8 mouse cellular contexts compared by ENCODE assay signal in the genomic region with DNA sequence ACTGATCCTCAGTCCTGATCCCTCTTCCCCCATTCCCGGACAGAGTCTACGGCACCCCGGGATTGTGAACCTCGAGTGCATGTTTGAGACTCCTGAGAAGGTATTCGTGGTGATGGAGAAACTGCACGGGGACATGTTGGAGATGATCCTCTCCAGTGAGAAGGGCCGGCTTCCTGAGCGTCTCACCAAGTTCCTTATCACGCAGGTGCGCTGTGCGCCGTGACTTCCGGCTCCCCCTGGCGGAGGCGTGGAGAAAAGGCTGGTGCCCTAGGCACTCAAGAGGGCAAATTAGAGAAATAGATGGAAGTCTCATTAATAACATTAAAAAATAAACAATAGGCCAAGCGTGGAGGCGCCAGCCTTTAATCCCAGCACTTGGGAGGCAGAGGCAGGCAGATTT. TPM values are rescaled to one million over a fixed set of nuclear protein-coding genes. Genes with fewer than 3 reads are reported as not detected.
DNase-seq lines count a peak whose midpoint lies in the region; ATAC-seq and TF ChIP-seq lines count a peak whose summit lies in the region.

No protein-coding gene starts in this region.

- H3K4me1 ChIP-seq in embryonic fibroblast, embryonic 13.5 days (ENCODE audit: control insufficient read depth, insufficient read depth, low read length) = no peaks in the 10 kb centered on the region
- H3K4me1 ChIP-seq in liver, embryonic 11.5 days (replicated peaks; ENCODE audit: control insufficient read depth, insufficient read depth, low read length) = no peaks in the 10 kb centered on the region

- no peaks in the 10 kb centered on the region for H3K9me3 ChIP-seq in liver, embryonic 11.5 days (ENCODE audit: control insufficient read depth, low read length)

- TF ChIP-seq POLR2A in embryonic fibroblast, embryonic 13.5 days (IDR thresholded peaks at IDR 0.05; ENCODE audit: low read depth, low read length) = no peak

- DNase-seq in layer of hippocampus, adult 2 months (ENCODE audit: low spot score in 2 of 2) = no peak
- no peak for DNase-seq in layer of hippocampus, postnatal 10 days (ENCODE audit: low spot score in 2 of 2)
- DNase-seq in ZHBTc4 (ENCODE audit: low read depth, low spot score) = peak; percentile 83
- no peak for DNase-seq in liver, embryonic 11.5 days (ENCODE audit: low spot score)
- peak; percentile 67 for DNase-seq in retina, embryonic 14.5 days (ENCODE audit: low spot score)
- no peak for DNase-seq in frontal cortex, postnatal 25 days (ENCODE audit: low spot score in 2 of 2)
- no peak for DNase-seq in gastrocnemius, postnatal 4 days (ENCODE audit: low spot score in 2 of 2)

- H3K36me3 ChIP-seq in liver, embryonic 11.5 days (ENCODE audit: control insufficient read depth, insufficient read depth, low read length) = peaks cover 24% of the 10 kb centered on the region

- peak; percentile 79 for TF ChIP-seq CTCF in layer of hippocampus, adult 2 months (conservative IDR thresholded peaks at IDR 0.05)
- peak; percentile 78 for TF ChIP-seq CTCF in embryonic fibroblast, embryonic 13.5 days (IDR thresholded peaks at IDR 0.05; ENCODE audit: borderline replicate concordance, insufficient read depth, low read length)

- H3K9ac ChIP-seq in liver, embryonic 11.5 days (ENCODE audit: low read depth, low read length) = no peak overlapping the region

- H3K4me3 ChIP-seq in layer of hippocampus, adult 2 months = no peak overlapping the region
- H3K4me3 ChIP-seq in embryonic fibroblast, embryonic 13.5 days (ENCODE audit: insufficient read depth, low read length) = no peak overlapping the region
- no peak overlapping the region for H3K4me3 ChIP-seq in liver, embryonic 11.5 days (ENCODE audit: low read depth, low read length)

- H3K4me2 ChIP-seq in liver, embryonic 11.5 days = no peak overlapping the region

- H3K27ac ChIP-seq in layer of hippocampus, adult 2 months = no peak overlapping the region
- H3K27ac ChIP-seq in embryonic fibroblast, embryonic 13.5 days (ENCODE audit: insufficient read depth, low read length) = no peak overlapping the region
- no peak overlapping the region for H3K27ac ChIP-seq in liver, embryonic 11.5 days (ENCODE audit: low read depth, low read length)

- 0 out of 2 replicates have a peak, but pooled peaks have one; percentile 19 for ATAC-seq in liver, embryonic 11.5 days (replicated peaks; ENCODE audit: low FRiP score)

- H3K27me3 ChIP-seq in liver, embryonic 11.5 days (replicated peaks; ENCODE audit: control insufficient read depth, insufficient read depth, low read length) = no peaks in the 10 kb centered on the region

- 37% methylated on average over 17 of the region's 17 CpGs for WGBS in liver, embryonic 11.5 days

RNA-seq across cellular contexts. Expression of a gene that starts 15.6 kb away (rescaled TPM):
- 1 to 10 TPM; 6.5 to 7.3 TPM for total RNA-seq in layer of hippocampus, adult 2 months (2021)
- total RNA-seq in layer of hippocampus, postnatal 10 days (2021) = 1 to 10 TPM; 7.5 to 9.9 TPM
- 17.2 and 17.8 TPM in 2 replicates for polyA plus RNA-seq in embryonic fibroblast, embryonic 13.5 days (2011; ENCODE audit: insufficient read length, low read depth, missing spikeins)
- 7.6 and 8.4 TPM in 2 replicates for polyA plus RNA-seq in liver, embryonic 11.5 days (2014; fragmentation: Nextera tagmentation; extraction: Ambion mirVana)
- 10 to 100 TPM; 16.8 to 17.4 TPM for total RNA-seq in gastrocnemius, postnatal 4 days (2021)

RNA-seq across cellular contexts. Expression of a gene that starts 16.8 kb away (rescaled TPM):
- total RNA-seq in layer of hippocampus, adult 2 months (2021) = 100 to 1,000 TPM; 154 to 156 TPM
- 10 to 100 TPM; 95.0 to 96.3 TPM for total RNA-seq in layer of hippocampus, postnatal 10 days (2021)
- 34.8 and 37.3 TPM in 2 replicates for polyA plus RNA-seq in embryonic fibroblast, embryonic 13.5 days (2011; ENCODE audit: insufficient read length, low read depth, missing spikeins)
- 2.5 and 2.6 TPM in 2 replicates for polyA plus RNA-seq in liver, embryonic 11.5 days (2014; fragmentation: Nextera tagmentation; extraction: Ambion mirVana)
- total RNA-seq in gastrocnemius, postnatal 4 days (2021) = 10 to 100 TPM; 17.8 to 19.0 TPM

RNA-seq across cellular contexts. Expression of a gene that starts 33.2 kb away (rescaled TPM):
- 1 to 10 TPM; 1.9 to 4.0 TPM for total RNA-seq in layer of hippocampus, adult 2 months (2021)
- 1 to 10 TPM in 1 of 2 experiments, under 1 TPM in 1; 0.94 to 1.3 TPM for total RNA-seq in layer of hippocampus, postnatal 10 days (2021)
- 24.1 and 24.7 TPM in 2 replicates for polyA plus RNA-seq in embryonic fibroblast, embryonic 13.5 days (2011; ENCODE audit: insufficient read length, low read depth, missing spikeins)
- polyA plus RNA-seq in liver, embryonic 11.5 days (2014; fragmentation: Nextera tagmentation; extraction: Ambion mirVana) = 1.8 and 3.3 TPM in 2 replicates
- 1 to 10 TPM; 2.6 TPM for total RNA-seq in gastrocnemius, postnatal 4 days (2021)

RNA-seq across cellular contexts. Expression of a gene that starts 41.8 kb away (rescaled TPM):
- total RNA-seq in layer of hippocampus, adult 2 months (2021) = 10 to 100 TPM; 46.7 to 49.5 TPM
- 10 to 100 TPM; 42.2 to 45.0 TPM for total RNA-seq in layer of hippocampus, postnatal 10 days (2021)
- 21.0 and 25.2 TPM in 2 replicates for polyA plus RNA-seq in embryonic fibroblast, embryonic 13.5 days (2011; ENCODE audit: insufficient read length, low read depth, missing spikeins)
- 20.3 and 22.9 TPM in 2 replicates for polyA plus RNA-seq in liver, embryonic 11.5 days (2014; fragmentation: Nextera tagmentation; extraction: Ambion mirVana)
- total RNA-seq in gastrocnemius, postnatal 4 days (2021) = 10 to 100 TPM; 22.7 to 22.9 TPM

RNA-seq across cellular contexts. Expression of a gene that starts 42.6 kb away (rescaled TPM):
- total RNA-seq in layer of hippocampus, adult 2 months (2021) = 100 to 1,000 TPM; 286 to 314 TPM
- total RNA-seq in layer of hippocampus, postnatal 10 days (2021) = 100 to 1,000 TPM; 260 to 286 TPM
- polyA plus RNA-seq in embryonic fibroblast, embryonic 13.5 days (2011; ENCODE audit: insufficient read length, low read depth, missing spikeins) = 58.4 and 67.1 TPM in 2 replicates
- polyA plus RNA-seq in liver, embryonic 11.5 days (2014; fragmentation: Nextera tagmentation; extraction: Ambion mirVana) = 74.8 and 80.9 TPM in 2 replicates
- total RNA-seq in gastrocnemius, postnatal 4 days (2021) = 10 to 100 TPM; 66.6 to 78.7 TPM

Comparison
In these comparisons a context has a peak if more than half of its experiments do, and no peak if none do; other contexts are left out.
1. DNase-seq: peak in ZHBTc4 (single experiment) and retina, embryonic 14.5 days (single experiment); none in layer of hippocampus, adult 2 months (0 of 2), layer of hippocampus, postnatal 10 days (0 of 2), liver, embryonic 11.5 days (single experiment), frontal cortex, postnatal 25 days (0 of 2) and gastrocnemius, postnatal 4 days (0 of 2).
2. RNA of a gene that starts 16.8 kb away (total RNA-seq): 154 to 156 TPM in layer of hippocampus, adult 2 months and 95.0 to 96.3 TPM in layer of hippocampus, postnatal 10 days; 17.8 to 19.0 TPM in gastrocnemius, postnatal 4 days; every median in the first group is over 4 times any median in the second.